Mouse (Mus musculus): Measurements from ENCODE around the gene Nme7.

DNA sequence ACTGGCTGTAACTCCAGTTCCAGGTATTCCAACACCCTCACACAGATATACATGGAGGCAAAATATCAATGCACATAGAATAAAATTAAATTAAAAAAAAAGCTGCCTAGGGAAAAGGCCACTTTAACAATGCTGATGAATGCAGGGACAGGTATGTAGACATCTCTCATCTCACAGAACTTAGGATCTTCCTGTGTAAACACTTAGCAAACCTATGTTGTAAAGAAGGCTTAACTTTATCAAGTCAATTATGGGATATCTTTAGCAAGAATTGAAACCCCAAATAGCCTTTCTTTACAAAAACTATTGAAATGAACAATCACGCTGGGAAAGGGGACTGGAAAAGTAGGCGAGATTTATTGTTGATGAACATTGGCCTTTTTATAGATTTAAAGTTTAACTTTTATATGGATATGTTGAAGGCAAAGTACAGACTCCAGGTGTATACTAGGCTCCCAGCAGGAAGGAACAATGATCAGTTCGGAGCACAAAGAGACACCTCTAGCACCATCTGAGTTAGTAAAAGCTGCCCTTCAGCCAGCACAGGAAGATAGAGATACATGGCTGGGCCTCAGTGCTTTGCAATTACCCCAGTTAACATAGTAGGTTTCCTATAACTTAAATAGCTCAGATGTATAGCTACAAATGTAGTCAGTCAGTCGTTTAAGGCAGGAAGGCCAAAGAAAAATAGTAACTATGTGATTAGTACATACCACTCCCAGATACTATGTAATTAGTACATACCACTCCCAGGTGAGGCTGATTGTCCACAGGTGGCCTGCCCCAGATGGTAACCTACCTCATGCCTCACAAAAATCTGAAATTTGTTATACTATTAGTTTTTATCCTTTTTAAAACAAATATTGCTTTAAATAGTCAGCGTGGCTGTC is 177.1 kb downstream of the Nme7 start:
- no peak for TF ChIP-seq POLR2A (IDR thresholded peaks at IDR 0.05; ENCODE audit: insufficient read depth, low read depth, low read length)
- no peak for TF ChIP-seq CTCF (IDR thresholded peaks at IDR 0.05)
- no peak for TF ChIP-seq EP300 (IDR thresholded peaks at IDR 0.05; ENCODE audit: insufficient read depth, low read depth, low read length)
